Mouse (Mus musculus) thymus, postnatal 0 days (tissue): ENCODE results near the gene Ceacam9. TPM values are rescaled to one million over a fixed set of nuclear protein-coding genes. Genes with fewer than 3 reads are reported as not detected.
"Not testable (repeated sequence)": the region's sequence is repeated elsewhere in the genome, so short reads cannot be mapped to it uniquely, and the experiment has no call there.

Experiments
- DNase-seq: peaks from one replicate; pipeline ENCODE4 v3.0.0-alpha.2; 2015; ENCODE audit warnings: low spot score
- polyA plus RNA-seq: library from polyadenylated mRNA; unstranded; fragments of >200 nt; fragmentation: Nextera tagmentation; extraction: Ambion mirVana; gene quantifications from 2 replicates; pipeline ENCODE4 v1.2.1, GENCODE M21; 2015

Gene Ceacam9
- polyA plus RNA-seq: 0.23 and 0.44 TPM in 2 replicates

DNA sequence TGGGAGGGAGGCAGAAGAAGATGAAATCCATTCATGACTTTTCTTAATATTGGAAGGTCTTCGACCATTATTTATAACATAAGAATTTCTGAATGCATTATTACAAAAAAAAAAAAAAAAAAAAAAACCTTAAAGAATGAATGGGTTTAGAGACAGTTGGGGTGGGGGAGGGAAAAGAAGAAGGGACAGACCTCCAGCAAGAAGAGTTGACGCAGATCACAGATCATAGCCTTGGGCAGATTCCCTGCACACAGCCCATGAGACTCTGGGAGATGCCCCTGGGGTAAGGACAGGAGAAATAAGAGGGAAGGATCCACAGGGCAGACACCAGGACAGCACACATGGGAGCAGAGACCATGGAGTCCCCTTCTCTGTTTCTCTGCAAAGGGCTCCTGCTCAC is at the start of gene Ceacam9:
TSS of gene Ceacam9 (plus strand) at position 301 of the 400 bp plus-strand sequence.
- no peak for DNase-seq

GRCm38 (mm10) chr7:16673823-16674222 is 47.9 kb upstream of the Ceacam9 start:
- no peak for DNase-seq

GRCm38 (mm10) chr7:16674699-16675098 is 47.0 kb upstream of the Ceacam9 start:
- not testable (repeated sequence) for DNase-seq

GRCm38 (mm10) chr7:16675605-16676004 is 46.1 kb upstream of the Ceacam9 start, which contains the start of gene Ceacam15:
TSS of gene Ceacam15 (minus strand) at chr7:16675705.
- DNase-seq: no peak

DNA sequence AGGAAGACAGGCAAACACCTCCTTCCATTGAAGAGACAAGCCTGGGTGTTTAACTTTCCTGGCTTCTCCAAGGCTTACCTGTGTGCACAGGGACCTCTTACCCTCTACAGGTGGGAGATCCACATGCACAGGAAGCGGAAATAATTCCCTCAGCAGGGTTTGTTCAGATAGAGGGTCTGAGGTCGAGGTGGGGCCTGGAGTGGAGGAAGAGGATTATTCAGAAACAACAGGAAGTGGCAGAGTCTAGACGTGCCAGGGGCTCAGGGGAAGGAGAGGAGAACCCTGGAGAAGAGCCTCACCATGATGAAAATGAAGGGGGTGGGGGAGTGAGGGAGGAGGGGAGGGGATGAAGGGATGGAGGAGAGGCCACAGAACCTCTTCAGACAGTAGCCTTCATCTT is 41.5 kb upstream of the Ceacam9 start:
- not testable (repeated sequence) for DNase-seq

- no peak for DNase-seq
These were observed 32.5 kb upstream of the Ceacam9 start for GRCm38 (mm10) chr7:16689196-16689595.

- peak; percentile 77 for DNase-seq
These were observed 26.7 kb upstream of the Ceacam9 start for GRCm38 (mm10) chr7:16695025-16695424.

DNA sequence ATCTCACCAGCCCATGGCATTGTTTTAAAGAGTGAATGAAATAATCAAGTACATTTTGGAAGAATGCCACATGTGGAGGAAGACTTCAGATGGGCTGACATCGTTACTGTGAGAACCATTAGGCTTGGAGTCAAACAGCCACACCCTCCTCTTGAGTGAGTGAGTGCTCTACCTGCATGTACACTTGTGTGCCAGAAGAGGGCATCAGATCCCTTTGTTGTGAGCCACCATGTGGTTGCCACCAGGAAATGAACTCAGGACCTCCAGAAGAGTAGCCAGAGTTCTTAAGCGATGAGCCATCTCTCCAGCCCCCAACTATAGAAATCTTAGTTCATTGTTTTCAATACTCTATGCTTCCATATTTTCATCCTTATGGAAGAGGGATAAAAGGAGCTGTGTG is 22.7 kb upstream of the Ceacam9 start:
- peak; percentile 74 for DNase-seq

DNA sequence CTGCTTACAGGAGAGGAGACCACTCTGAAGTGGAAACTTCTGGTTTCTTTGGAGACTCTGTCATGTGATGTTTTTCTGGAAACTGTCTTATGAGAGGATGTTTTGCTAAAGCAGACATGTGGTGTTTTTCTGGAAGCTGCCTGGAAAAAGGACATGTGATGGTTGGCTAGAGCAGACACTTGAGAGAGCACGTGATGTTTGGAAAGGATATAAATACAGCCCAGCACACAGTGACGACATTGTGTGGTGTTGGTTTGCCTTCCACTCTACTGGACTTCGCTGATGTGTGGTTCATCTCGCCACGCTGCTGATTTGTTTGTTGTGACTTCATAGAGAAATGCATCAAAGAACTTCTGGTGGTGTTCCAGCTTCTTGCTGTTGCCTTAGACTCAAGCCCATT is 21.1 kb upstream of the Ceacam9 start:
- no peak for DNase-seq

GRCm38 (mm10) chr7:16706385-16706784 is 15.3 kb upstream of the Ceacam9 start:
- DNase-seq: no peak

GRCm38 (mm10) chr7:16708244-16708643 is 13.5 kb upstream of the Ceacam9 start:
- no peak for DNase-seq

DNA sequence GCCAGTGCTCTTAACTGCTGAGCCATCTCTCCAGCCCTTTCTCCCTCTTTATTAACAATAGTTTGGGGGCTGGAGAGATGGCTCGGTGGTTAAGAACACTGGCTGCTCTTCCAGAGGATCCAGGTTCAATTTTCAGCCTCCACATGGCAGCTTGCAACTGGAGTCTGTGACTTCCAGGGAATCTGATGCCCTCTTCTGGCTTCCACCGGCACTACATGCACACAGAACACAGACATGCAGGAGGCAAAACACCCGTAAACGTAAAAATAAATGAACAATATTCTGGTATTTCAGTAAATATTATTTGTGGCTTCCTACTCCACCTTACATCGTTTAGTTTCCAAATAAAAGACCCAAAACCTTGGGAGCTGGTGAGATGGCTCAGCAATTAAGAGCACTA is 11.1 kb upstream of the Ceacam9 start:
- no peak for DNase-seq

DNA sequence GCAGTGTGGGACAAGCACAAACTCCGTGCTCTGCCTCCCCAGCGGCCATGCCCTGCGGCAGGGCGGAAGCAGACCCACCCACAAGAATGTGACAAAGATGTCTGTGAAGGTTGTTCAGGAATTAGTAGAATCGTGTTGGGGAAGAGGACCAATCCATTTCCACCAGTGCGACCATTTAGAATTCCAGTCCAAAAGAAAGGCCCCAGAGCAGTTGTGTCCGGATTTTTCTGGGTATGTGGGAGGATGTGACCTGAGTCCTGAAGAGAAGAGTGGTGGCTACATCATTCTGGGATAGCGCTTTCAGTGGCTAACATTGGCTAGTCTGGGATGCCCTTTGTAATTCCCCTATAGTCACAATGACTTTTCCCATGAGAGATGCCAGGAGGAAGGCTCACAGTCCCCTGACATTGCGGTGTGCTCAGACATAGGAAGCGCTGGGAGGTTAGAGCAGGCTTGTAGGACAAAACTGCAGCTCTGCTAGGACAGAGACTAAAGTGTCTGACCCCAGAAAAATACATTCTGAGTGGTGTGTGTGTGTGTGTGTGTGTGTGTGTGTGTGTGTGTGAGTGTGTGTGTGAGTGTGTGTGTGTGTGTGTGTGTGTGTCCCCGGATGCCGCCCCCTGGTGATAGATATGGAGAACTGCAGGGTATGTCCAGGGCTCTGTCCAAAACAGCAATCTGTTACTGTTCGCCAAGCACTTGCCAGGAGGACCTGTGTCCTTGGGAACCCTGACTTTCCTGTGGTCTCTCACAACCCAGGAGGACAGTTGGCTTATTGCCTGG is 8.9 kb upstream of the Ceacam9 start:
- DNase-seq: no peak

GRCm38 (mm10) chr7:16716456-16717152 is 5.1 kb upstream of the Ceacam9 start:
- peak; percentile 48 for DNase-seq

GRCm38 (mm10) chr7:16722490-16722889 is 761 bp downstream of the Ceacam9 start:
- not testable (repeated sequence) for DNase-seq

DNA sequence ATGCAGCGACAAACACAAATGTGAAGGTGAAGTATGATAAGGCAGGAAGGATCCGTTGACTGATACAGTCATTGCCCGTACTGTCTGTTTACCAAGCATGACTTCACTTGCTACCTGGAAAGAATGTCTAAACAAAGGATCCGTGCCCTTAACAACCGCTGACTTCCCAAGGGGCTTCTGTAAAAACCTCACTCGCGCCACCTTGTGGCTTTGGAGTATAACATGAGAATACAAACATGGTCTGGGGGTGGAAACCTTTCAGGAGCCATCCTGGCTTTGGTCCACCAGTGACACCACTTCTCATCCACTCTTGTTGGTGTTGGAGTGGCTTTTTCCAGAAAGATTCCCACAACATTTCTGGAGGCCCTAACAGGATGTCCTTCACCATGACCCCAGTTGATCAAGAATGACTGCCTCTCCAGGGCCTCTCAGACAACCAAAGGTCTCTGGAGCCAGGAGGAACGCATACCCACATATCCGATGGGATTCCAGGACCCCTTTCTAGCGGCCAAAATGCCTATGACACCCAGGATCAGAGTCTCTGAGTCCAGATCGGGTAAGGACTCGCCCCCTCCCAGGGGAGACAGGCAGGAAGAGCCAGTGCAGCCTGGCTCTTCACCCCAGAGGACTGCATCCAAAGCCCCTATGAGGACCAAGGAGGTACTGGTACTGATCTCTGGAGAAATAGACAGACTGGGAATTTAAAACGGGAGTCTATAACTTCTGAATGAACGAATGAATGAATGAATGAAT is 7.0 kb downstream of the Ceacam9 start:
- peak; percentile 86 for DNase-seq

DNA sequence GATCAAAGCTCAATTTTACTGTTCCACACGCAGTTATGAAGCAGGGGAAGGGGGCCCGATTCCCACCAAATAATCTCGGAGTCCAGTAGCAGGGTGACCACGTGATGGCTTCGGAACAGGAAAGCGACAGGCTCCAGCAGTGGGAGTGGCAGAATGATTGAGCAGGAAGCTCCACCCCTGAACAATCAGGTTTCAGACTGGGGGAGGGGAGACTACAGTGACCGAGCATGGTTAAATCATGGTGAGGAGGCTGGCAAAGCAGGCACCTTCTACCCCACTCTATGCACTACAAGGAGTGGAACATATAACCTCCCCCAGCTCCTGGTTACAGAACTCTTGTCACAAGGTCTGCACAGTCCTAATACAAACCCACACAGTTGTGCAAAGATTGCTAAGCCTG is 7.8 kb downstream of the Ceacam9 start:
- not testable (repeated sequence) for DNase-seq

DNA sequence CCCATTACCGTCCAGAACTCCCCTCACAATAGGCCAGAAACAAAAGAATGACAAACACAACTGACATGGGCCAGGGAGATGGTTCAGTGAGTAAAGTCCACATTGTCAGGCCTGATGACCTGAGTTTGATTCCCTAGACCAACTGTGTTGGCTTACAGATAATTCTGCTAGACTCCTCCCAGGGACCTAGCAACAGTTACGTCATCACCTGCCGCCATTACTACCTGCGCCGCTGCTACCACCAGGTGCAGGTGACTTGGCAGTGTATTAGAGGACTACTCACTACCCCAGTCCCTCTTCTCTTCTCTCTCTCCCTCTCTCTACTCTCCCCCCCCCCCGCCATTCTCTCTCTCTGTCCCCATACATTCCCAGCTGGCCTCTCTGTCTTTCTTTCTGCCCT is 9.1 kb downstream of the Ceacam9 start:
- DNase-seq: no peak

DNA sequence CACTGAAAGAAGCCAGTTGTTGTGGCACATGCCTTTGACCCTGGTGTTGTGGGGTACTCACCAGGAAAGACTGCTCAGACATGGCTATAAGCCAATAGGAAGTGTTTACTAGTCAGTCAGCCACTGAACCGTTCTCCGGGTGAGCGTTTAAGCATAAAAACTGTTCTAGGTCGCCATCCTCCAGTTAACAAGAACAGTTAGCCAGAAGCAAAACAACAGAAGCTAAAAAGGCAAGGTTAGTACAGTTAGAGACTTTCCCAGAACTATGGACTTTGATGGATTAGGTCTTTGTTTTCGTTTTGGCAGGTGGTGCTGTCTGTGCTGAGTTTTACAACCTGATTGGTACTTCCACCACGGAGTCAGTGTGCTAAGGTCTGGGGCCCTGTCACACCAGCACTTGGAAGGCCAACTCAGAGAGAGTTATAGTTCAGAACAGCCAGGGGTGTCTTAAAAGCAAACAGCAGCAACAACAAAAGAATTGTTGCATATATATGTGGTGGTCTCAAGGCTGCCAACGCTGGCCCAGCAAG is 10.2 kb downstream of the Ceacam9 start:
- no peak for DNase-seq

GRCm38 (mm10) chr7:16737606-16738072 is 15.9 kb downstream of the Ceacam9 start:
- no peak for DNase-seq

- peak; percentile 98 for DNase-seq
These were observed 16.5 kb downstream of the Ceacam9 start, which contains the start of gene Ap2s1 for GRCm38 (mm10) chr7:16738073-16738696. TSS of gene Ap2s1 (plus strand) at chr7:16738410.
